Mouse (Mus musculus) hindbrain, embryonic 16.5 days (tissue): ENCODE data around the gene Lsm14b. TPM values are rescaled to one million over a fixed set of nuclear protein-coding genes. Genes with fewer than 3 reads are reported as not detected.

ENCODE experiments used
- polyA plus RNA-seq: library from polyadenylated mRNA; unstranded; fragments of >200 nt; fragmentation: Nextera tagmentation; extraction: Ambion mirVana; gene quantifications from 2 replicates; pipeline ENCODE4 v1.2.1, GENCODE M21; 2015

Gene Lsm14b
- polyA plus RNA-seq, 1 experiment from 2014 or later: 9.3 TPM

Other genes starting within 250 kb of the Lsm14b start
- gene Taf4, start 48.3 kb upstream of the Lsm14b start, polyA plus RNA-seq: 2.8 and 3.0 TPM in 2 replicates
- 514 and 534 TPM in 2 replicates for gene Psma7, start 17.4 kb downstream of the Lsm14b start, polyA plus RNA-seq
- 53.0 and 61.1 TPM in 2 replicates for gene Ss18l1, start 17.5 kb downstream of the Lsm14b start, polyA plus RNA-seq
- gene Mtg2, start 45.6 kb downstream of the Lsm14b start, polyA plus RNA-seq: 33.1 and 33.2 TPM in 2 replicates
- 2.1 and 2.7 TPM in 2 replicates for gene Hrh3, start 79.5 kb downstream of the Lsm14b start, polyA plus RNA-seq
- 70.5 and 72.8 TPM in 2 replicates for gene Osbpl2, start 94.3 kb downstream of the Lsm14b start, polyA plus RNA-seq
- 193 and 201 TPM in 2 replicates for gene Adrm1, start 146.5 kb downstream of the Lsm14b start, polyA plus RNA-seq
- 2.2 and 3.5 TPM in 2 replicates for gene Lama5, start 200.9 kb downstream of the Lsm14b start, polyA plus RNA-seq
- 271 and 282 TPM in 2 replicates for gene Rps21, start 232.4 kb downstream of the Lsm14b start, polyA plus RNA-seq
- 11.1 and 22.2 TPM in 2 replicates for gene Cables2, start 248.5 kb downstream of the Lsm14b start, polyA plus RNA-seq